Mouse (Mus musculus): Measurements from ENCODE around the gene Zfp235.

The Zfp235 gene

DNA sequence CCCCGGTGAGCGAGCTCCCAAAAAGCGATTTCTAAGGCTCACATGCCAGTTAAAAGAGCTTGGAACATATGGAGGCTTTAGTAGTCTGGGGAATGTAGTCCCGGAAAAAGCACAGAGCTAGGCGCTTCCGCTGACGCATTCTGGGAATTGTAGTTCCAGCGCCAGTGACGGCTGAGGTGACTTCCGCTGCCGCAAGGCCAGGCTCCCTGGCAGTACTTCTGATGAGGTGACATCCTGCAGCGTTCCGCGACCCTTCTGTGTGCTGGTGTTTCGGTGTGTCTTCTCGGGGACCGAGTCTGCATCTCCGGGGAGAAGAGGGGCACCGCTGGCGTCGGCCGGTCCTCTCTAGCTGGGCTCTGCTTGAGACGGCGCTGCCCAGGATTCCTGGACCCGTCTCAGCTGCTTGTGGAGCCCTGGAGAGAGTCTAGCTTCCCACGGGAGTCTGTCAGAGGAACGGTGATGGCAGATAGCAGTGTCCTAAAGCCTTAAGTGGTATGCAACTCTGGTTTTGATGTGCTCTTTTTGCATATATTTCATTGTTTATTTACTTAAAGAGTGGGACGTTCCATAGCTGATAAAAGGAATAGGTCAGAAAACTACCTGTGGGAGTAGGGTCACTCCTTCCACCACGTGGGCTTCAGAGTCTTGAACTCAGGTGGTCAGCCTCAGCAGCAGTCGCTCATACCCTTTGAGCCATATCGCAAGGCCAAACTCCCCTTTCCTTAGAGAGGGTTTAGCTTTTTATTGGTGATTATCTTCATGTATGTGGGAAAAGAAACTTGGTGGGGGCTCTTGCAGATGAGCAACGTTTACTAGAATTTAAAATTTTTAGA is at the start of gene Zfp235:
TSS of gene Zfp235 (plus strand) at position 174 of the 833 bp plus-strand sequence.
- DNase-seq, result peak; percentile 93

DNA sequence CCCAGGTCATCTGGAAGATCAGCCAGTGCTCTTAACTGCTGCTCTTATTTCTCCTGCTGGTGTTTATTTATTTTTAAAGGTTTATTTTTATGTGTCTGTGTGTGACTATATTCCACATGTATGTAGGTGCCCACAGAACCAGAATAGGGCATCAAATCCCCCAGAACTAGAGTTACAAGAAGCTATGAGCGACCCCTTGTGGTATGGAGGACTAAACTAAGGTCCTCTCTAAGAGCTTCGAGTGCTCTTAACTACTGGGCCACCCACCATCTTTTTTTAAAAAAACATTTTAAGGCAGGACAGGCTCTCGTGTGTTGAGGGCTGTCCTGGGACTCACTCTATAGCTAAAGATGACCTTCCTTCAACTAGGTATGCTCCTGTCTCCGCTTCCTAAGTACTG is 47.1 kb upstream of the Zfp235 start:
- DNase-seq, result no peak

DNA sequence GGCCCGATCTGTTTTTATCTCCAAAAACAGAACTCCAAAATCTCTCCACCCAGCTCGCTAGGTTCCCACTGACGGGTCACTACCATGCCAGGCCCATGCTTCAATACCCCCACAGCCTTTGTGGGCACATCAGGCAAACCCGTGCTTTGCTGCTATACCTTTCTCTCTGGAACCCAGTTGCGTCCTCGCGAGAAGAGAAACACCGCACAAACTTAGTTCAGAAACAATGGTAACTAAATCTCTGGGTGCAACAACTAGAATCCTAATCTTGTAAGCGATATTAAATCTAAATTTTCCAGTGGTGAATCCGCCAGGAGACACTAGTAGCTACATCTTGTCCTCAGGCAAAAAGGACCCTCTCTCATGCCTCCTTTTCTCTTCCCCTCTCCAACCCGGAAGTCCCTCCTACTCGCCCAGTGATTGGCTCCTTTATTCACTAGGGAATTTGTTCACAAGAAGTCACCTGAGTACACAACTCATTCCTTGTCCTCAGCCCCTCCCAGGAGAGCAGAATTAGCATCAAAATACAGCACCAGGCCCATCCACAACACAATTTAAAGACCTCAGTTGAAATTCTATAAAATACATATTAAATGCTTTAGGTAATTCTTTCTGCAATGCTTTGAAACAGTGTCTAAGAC is 46.4 kb upstream of the Zfp235 start:
- no peak for DNase-seq

DNA sequence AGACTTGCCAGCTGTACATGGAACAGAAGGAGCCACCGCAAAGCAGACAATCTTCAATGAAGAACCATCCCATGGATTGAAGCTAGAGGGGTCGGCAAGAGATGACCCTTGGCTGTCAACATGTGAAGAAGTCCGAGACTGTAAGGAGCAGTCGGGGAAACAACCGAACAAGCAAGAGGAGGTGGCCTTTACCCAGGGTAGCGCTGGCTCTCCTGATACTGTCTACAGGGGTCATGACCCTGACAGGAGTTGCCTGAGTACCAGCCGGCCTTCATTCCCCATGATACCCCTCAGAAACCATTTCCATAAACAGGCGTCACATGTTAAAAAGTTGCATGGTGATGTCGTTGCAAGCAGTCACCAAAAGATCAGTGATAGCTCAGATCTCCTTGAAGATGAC is 29.6 kb upstream of the Zfp235 start:
- DNase-seq, result no peak

DNA sequence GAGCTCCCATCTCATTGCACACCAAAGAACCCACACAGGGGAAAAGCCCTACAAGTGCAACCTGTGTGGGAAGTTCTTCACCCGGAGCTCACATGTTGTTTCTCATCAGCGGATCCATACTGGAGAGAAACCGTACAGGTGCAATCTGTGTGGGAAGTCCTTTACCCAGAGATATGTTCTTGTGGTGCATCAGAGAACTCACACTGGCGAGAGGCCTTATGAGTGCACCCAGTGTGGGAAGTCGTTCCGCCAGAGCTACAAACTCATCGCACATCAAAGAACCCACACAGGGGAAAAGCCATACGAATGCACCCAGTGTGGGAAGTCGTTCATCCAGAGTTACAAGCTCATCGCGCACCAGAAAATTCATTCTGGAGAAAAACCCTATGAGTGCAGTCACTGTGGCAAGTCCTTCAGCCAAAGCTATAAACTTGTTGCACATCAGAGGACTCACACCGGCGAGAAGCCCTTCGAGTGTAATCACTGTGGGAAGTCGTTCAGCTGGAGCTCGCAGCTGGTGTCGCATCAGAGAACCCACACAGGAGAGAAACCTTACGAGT is 28.7 kb upstream of the Zfp235 start:
- DNase-seq, result no peak

DNA sequence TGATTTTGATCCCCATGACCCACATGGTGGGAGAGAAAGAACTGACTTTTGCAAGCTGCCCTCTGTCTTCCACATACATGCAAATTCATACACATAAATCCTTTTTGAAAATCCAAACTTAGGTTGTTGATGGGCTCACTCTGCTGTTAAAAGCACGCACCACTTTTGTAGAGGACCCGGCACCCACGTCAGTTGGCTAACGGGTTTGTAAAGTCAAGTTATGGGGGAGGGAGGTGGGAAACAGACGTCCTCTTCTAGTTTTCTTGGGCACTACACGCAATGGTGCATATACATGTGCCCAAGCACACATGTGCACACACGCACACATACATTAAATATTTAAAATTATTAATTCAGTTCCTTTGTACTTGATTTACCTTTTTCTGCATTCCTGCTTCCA is 23.1 kb upstream of the Zfp235 start:
- DNase-seq, result no peak

DNA sequence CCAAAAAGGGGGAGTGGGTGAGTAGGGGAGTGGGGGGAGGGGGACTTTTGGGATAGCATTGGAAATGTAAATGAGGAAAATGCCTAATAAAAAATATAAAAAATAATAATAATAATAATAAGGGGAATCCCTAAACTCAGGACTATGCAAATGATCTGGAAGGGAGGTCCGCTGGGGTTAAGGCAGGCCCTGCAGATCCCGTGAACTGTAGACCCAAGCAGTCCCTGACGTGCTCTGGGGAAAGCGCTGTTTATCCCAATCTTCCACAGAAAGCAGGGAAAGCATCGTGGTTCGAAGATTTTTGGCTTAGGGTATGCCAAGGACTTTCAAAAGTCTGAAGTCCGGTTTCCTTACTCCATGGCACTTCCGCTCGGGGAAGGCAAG is 22.2 kb upstream of the Zfp235 start:
- no peak for DNase-seq

DNA sequence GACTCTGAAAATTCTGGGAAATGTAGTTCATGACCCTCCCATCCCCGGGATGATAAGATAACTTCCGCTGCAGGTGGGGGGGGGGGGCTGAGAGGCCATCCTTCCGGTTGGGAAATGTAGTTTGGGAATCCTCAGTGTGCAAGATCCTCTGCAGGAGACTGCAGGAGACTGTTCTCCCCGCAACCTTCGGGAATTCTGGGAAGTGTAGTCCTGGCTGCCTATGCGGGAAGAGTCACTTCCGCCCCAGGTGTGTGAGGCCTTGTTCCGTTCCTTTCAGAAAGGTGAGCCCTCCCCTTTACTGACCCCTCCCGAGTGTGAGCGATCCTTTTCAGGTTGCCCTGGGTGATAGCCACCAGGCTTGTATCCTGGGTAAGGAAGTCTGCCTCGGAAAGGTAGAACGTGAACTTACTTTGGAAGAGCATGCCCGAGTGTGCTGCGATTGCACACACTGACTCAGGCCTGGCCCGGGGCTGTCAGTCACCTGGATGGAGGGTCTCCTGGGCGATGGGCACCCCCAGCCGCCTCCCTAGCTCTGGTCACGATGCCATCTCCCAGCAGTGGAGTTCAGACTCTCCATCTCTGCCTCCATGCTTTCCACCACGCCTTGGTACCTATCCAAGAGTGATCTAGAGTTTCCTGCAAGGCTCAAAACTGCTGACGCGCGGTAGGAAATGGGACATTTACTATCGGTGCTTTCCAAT is 21.7 kb upstream of the Zfp235 start, which contains the start of gene Zfp112:
TSS of gene Zfp112 (plus strand) at position 159 of the 701 bp plus-strand sequence.
- DNase-seq, result peak; percentile 92

DNA sequence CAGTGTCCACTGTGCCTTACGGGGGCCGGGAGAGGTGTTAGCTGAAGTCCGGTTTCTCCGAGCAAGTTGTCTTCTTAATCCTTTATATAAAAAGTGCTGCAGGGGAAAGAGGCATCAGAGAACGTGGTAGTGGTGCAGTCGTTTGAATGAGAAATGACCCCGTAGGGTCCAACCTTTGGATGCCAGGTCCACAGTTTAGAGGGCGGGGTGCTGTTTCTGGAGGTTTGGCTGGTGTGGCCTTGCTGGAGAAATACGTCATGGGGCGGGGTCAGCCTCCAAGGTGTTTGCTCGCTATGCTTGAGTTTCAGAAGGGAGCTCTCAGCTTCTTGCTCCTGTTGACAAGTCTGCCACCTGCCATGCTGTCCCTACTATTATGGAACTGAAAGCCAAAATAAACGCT is 21.0 kb upstream of the Zfp235 start:
- DNase-seq, result peak; percentile 45

DNA sequence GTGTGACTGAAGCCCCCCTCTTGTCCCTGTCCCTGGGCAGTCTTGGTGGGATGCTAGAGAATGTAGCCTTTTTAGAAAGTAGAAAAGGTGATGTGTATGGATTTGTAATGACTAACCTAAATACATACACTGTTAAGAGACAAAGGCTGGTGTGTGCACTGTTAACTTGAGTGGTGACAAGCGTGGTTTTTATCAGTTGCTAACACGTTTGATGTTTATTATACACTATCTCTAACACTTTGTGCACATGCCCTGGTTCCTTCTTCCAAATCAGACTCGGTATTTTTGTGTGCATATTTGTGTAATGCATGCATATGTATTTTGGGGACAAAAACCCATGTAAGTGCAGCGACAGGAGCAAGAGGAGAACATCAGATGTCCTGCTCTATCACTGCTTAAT is 17.3 kb upstream of the Zfp235 start:
- no peak for DNase-seq

DNA sequence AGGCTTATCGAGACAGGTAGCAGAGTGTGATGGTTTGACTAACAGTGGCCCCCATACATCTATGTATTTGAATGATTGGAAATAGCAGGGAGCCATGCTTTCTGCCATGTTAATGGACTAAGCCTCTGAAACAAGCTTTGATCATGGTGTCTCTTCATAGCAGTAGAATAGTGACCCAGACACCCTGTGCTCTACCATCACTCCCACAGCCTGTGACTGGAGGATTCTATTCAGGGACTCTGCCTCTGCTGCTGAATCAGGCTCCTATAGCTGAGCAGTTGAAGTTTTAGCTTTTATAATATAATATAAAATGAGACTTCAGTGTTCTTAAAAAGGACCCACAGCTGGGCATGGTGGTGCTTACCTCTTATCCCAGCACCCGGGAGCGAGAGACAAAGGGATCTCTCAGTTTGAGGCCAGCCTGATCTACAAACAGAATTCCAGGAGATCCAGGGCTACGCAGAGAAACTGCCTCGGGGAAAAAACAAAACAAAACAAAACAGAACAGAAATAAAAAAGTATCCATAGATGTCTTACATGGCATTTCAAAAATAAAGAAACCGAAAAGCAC is 459 bp upstream of the Zfp235 start:
- no peak for DNase-seq

DNA sequence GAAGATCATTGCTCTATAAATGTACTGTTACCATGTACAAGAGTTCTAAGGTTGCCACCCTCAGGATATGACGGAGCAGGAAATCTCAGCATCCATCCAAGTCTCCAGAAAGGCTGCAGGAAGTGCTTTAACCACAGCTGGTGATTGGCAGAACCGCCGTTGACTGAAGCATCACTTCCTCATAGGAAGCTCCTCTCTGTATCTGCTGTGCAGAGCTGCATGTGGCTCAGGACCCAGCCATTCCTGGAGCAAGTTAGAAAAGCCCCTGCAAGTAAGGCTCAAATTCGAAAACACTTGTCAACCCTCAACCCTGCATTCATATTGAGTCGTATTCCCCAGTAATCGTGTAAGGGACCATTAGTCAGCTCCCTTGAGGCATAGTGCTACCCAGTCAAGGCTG is 8.6 kb downstream of the Zfp235 start:
- DNase-seq, result no peak

DNA sequence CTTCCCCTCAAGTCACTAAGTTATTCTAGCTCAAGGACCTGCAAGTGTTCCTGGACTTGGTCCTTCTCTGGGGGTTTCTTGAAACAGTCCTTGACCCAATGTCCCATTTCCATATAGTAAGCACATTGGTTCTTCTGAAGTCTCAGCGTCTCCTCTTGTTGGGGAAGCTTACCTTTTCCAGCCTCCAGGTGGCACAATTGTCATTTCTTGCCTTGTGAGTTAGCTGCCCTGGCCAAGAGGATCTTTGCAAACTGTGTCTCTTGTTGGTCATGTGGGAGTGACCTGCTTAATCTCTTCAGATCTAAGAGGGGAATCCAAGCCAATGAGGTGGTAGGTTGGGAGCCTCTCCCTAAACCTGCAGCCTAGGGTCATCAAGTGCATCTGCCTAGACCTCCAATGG is 19.3 kb downstream of the Zfp235 start:
- DNase-seq, result peak; percentile 35

DNA sequence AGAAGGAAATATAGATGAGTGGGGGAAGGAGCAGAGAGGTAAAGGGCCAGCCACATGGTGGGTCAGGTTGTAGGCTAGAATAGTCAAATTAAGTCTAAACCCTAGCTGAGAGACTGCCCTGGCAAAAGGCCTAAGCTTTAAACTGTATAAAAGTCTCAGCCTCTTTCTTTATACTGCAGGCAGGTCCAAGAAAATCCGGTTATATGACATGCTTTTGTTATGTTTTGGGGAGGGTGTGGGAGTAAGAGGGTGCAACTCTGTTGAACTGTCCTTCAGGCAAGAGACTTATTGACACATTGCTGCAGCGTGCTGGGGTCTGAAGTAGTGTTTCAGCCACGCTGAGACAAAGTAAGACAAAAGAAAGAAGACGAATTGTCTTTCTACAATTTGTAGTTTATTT is 38.2 kb downstream of the Zfp235 start:
- no peak for DNase-seq

DNA sequence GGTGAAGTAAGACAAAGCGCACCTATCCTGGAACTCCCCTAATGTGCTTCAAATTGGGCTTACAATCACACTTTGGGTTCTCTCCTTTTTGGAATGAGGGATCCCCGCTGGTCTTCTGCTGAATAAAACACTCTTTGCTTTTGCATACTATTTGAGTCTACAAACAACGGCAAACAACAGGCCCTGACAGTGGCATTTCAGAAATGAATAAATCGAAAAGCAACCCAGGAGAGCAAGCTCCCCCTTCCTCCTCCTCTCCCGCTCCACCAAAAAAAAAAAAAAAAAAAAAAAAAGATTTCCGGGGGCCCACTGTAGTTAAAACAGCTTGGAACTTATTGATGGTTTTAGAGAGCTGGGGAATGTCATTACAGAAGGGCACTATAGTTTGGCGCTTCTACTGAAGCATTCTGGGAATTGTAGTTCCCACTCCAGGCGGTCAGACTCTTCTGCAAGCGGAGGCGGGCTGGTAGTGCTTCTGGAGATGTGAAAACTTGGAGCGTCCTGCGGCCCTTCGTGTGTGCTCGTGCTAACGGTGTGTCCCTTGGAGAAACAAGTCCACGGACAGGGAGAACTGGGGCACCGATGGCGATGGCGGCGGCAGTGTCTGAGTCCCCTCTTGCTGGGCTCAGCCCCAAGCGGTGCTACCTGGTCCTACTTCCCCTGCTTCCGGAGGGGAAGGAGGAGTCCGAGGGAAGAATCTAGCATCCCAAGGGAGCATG is 40.8 kb downstream of the Zfp235 start, which contains the start of gene Zfp114:
TSS of gene Zfp114 (plus strand) at position 443 of the 719 bp plus-strand sequence.
- peak; percentile 91 for DNase-seq

DNA sequence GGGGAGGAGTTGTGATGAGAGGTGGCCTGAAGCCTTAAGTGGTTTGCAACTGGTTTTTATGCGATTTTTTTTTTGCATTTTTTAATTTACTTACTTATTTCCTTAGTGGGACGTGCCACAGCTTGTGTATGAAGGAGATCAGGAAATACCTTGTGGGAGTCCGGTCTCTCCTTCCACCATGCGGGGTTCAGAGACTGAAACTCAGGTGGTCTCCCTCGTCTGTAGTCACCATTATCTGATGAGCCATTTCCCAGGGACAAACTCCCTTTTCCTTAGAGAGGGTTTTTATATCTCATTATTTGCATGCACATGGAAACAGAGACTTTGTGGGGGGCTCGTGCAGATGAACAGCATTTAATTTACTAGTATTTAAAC is 41.4 kb downstream of the Zfp235 start:
- no peak for DNase-seq

DNA sequence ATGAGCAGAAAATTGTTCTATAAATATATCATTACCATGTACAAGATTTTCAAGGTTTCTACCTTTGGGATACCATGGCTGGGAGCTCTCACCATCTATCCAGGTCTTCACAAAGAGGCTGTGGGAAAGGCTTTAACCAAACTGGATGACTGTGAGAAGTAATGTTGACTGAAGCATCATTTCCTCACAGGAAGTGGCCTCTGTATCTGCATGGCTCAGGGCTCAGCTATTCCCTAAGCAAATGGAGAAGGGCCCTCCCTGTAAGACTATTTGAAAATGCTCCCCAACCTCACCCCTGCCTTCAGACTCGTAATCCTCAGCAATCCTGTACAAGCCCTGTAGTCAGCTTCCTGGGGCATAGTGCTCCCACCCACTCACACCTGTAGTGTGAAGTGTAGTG is 53.6 kb downstream of the Zfp235 start:
- DNase-seq, result no peak

DNA sequence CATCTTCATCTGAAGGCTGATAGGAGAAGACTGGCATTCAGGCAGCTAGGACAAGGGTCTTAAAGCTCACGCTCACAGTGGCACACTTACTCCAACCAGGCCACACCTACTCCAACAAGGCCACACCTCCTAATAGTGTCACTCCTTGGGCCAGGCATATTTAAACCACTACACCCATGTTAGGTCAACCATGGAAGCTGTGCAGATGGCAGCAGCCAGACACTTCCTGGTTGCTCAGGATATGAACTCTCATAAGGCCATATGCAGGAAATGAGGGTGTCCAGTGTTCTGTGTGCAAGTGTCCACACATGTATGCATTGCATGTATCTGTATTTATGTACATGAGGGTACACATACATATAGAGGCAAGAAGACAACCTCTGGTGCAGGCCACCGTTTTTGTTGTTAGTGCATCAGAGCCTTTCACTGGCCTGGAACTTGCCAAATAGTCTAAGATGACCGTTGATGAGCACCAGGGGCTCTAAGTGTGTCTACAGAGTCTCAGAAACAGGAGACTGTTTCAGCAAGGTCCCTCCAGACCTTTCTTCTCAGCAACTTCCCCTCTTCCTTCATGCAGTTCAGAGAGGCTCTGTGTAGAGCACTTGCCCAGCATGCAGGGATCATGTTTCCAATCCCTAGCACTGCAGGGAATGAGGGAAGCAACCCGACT is 55.1 kb downstream of the Zfp235 start:
- no peak for DNase-seq

DNA sequence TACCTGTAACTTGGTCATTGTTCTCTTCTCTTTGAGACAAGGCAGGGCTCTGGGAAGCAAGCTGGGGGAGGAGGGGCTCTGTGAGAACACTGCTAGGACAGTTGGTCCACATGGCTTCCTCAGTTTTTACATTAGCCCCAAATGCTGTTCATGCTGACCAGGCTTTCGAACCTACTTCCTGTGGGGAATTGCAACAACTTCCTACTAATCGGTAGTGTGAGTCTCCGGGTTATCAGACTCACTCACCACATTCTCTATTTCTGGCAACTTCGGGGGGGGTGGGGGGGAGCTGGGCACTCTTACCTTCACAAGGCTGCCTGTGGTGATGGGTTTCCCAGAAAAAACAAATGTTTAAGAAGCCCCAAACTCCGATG is 55.6 kb downstream of the Zfp235 start:
- DNase-seq, result no peak

DNA sequence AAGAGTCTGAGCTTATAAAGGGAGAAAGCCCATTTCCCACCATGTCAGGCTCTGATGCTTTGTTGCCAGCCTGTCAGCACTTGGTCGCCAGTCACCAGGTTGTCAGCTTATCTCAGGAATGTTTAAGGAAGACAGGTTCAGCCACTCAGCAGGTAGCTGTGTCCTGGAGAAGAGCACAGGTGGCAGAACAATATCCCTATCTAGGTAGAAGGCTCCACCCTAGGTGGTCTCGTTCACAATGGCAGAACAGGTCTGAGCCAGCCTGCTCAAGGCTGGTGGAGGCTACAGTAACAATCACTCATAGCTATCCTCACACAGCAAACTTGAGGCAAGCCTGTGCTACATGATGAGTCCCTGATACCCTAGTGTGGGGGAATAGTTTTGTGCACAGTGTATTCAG is 57.4 kb downstream of the Zfp235 start:
- no peak for DNase-seq
